ENCODE assay signal across 18 mouse cellular contexts in the genomic region with DNA sequence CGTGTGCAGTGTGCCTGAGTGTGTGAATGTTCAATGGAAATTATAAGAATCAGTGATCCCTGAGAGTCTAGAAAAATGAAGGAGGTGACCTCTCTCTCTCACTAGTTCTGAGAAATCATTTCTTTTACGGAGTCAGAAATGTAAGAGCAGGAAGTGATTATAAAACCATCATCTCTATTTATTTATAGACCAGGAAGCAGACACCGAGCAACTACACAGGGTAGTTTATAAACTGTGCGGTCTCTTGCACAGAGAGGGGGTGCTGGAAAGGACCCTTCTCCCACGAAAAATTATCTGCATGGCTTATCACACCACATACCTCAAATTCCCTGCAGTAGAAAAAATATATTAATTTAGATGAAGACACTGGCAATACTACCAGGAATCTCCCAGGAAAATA. TPM values are rescaled to one million over a fixed set of nuclear protein-coding genes. Genes with fewer than 3 reads are reported as not detected.
DNase-seq lines count a peak whose midpoint lies in the region; ATAC-seq and TF ChIP-seq lines count a peak whose summit lies in the region.
"Had no signal": no experiment of that assay in that cellular context is flagged by ENCODE, and none has a peak within 500 bp of the region (broad histone marks: within the 10 kb centered on the region; RNA-seq: fewer than 3 reads in every experiment).

No protein-coding gene starts in this region.

- H3K9me3 ChIP-seq in kidney, postnatal 0 days (replicated peaks; ENCODE audit: low read length), result no peaks in the 10 kb centered on the region
- no peaks in the 10 kb centered on the region for H3K9me3 ChIP-seq in stomach, postnatal 0 days (ENCODE audit: control insufficient read depth, low read length)
- H3K9me3 ChIP-seq: embryonic facial prominence, embryonic 12.5 days; hindbrain, embryonic 12.5 days; limb, embryonic 10.5 days; liver, embryonic 15.5 days; neural tube, embryonic 12.5 days had no signal

- 17% methylated on average over 5 of the region's 5 CpGs for WGBS in kidney, postnatal 0 days
- WGBS in stomach, postnatal 0 days, result 15% methylated on average over 5 of the region's 5 CpGs

- no peak overlapping the region for H3K9ac ChIP-seq in kidney, postnatal 0 days (ENCODE audit: low read depth, low read length)
- H3K9ac ChIP-seq in stomach, postnatal 0 days (ENCODE audit: low read length), result no peak overlapping the region
- H3K9ac ChIP-seq: embryonic facial prominence, embryonic 12.5 days; forebrain, postnatal 0 days; hindbrain, embryonic 12.5 days; liver, embryonic 15.5 days; neural tube, embryonic 12.5 days had no signal

- ATAC-seq in kidney, postnatal 0 days (replicated peaks; ENCODE audit: low FRiP score, low read depth), result 0 out of 2 replicates have a peak, but pooled peaks have one; percentile 46
- ATAC-seq in hematopoietic stem cell, adult 5-6 weeks (replicated peaks in 1 of 2; ENCODE audit: insufficient read depth in 1 of 2, low FRiP score in 2 of 2, low TSS enrichment in 1 of 2, low read depth in 1 of 2, poor library complexity in 2 of 2, severe bottlenecking in 2 of 2), result peak; percentile 29 to 49; a peak in 1 of 4 replicates
- peak; percentile 62 for ATAC-seq in stomach, postnatal 0 days (ENCODE audit: low FRiP score, low TSS enrichment)
- ATAC-seq: forebrain, postnatal 0 days had no signal

- no peak for TF ChIP-seq EP300 in stomach, postnatal 0 days (optimal IDR thresholded peaks at IDR 0.05)

- no peaks in the 10 kb centered on the region for H3K27me3 ChIP-seq in kidney, postnatal 0 days (ENCODE audit: insufficient read depth, low read length)
- H3K27me3 ChIP-seq in stomach, postnatal 0 days (ENCODE audit: control insufficient read depth, insufficient read depth, low read length), result no peaks in the 10 kb centered on the region
- H3K27me3 ChIP-seq: embryonic facial prominence, embryonic 12.5 days; hindbrain, embryonic 12.5 days; liver, embryonic 15.5 days; neural tube, embryonic 12.5 days had no signal

- DNase-seq in kidney, postnatal 0 days (ENCODE audit: low spot score), result peak; percentile 64
- DNase-seq in kidney, postnatal 14 days, result no peak
- DNase-seq in stomach, postnatal 0 days (ENCODE audit: low spot score), result no peak
- no peak for DNase-seq in urinary bladder, postnatal 4 days (ENCODE audit: low spot score in 2 of 2)
- DNase-seq in layer of hippocampus, adult 2 months (ENCODE audit: low spot score in 2 of 2), result no peak
- DNase-seq: cerebellum, adult 9-11 months; forebrain, postnatal 0 days; liver; lung, postnatal 36 days; midbrain, embryonic 14.5 days; right cerebral cortex, postnatal 14 days had no signal

- H3K27ac ChIP-seq in kidney, postnatal 0 days, result peak overlapping the region; percentile 47; the same call in 1 of the 2 replicates
- peak overlapping the region; percentile 37 for H3K27ac ChIP-seq in bone marrow macrophage, adult 2 months (ENCODE audit: insufficient read depth, low read depth, low read length)
- H3K27ac ChIP-seq in stomach, postnatal 0 days (replicated peaks), result peak overlapping the region; percentile 65
- no peak overlapping the region for H3K27ac ChIP-seq in layer of hippocampus, adult 2 months
- H3K27ac ChIP-seq: embryonic facial prominence, embryonic 12.5 days; hindbrain, embryonic 12.5 days; limb, embryonic 10.5 days; liver, embryonic 15.5 days; neural tube, embryonic 12.5 days had no signal

- H3K4me2 ChIP-seq in kidney, postnatal 0 days (ENCODE audit: low read length), result no peak overlapping the region
- no peak overlapping the region for H3K4me2 ChIP-seq in stomach, postnatal 0 days (replicated peaks; ENCODE audit: low read depth)
- H3K4me2 ChIP-seq: embryonic facial prominence, embryonic 12.5 days; hindbrain, embryonic 12.5 days; liver, embryonic 15.5 days; neural tube, embryonic 12.5 days had no signal

- H3K36me3 ChIP-seq in kidney, postnatal 0 days (ENCODE audit: insufficient read depth, low read length), result no peaks in the 10 kb centered on the region
- no peaks in the 10 kb centered on the region for H3K36me3 ChIP-seq in stomach, postnatal 0 days (ENCODE audit: control insufficient read depth, insufficient read depth, low read length)
- H3K36me3 ChIP-seq: embryonic facial prominence, embryonic 12.5 days; hindbrain, embryonic 12.5 days; limb, embryonic 10.5 days; liver, embryonic 15.5 days; neural tube, embryonic 12.5 days had no signal

- H3K4me1 ChIP-seq in kidney, postnatal 0 days (replicated peaks; ENCODE audit: insufficient read depth, low read length), result no peaks in the 10 kb centered on the region
- H3K4me1 ChIP-seq in bone marrow macrophage, adult 2 months (ENCODE audit: control insufficient read depth, insufficient read depth, low read length), result peaks cover 29% of the 10 kb centered on the region
- H3K4me1 ChIP-seq in stomach, postnatal 0 days (replicated peaks; ENCODE audit: control insufficient read depth, insufficient read depth), result 0 out of 2 replicates have a peak, but pooled peaks cover 3% of the 10 kb centered on the region
- H3K4me1 ChIP-seq: hindbrain, embryonic 12.5 days; limb, embryonic 10.5 days; neural tube, embryonic 12.5 days had no signal

- no peak overlapping the region for H3K4me3 ChIP-seq in kidney, postnatal 0 days (replicated peaks; ENCODE audit: low read depth, low read length)
- H3K4me3 ChIP-seq in bone marrow macrophage, adult 2 months (ENCODE audit: insufficient read depth, low read length), result no peak overlapping the region
- no peak overlapping the region for H3K4me3 ChIP-seq in stomach, postnatal 0 days (ENCODE audit: low read depth, low read length)
- no peak overlapping the region for H3K4me3 ChIP-seq in layer of hippocampus, adult 2 months
- H3K4me3 ChIP-seq: embryonic facial prominence, embryonic 12.5 days; hindbrain, embryonic 12.5 days; limb, embryonic 10.5 days; liver, embryonic 15.5 days; neural tube, embryonic 12.5 days had no signal

- TF ChIP-seq POLR2A in bone marrow macrophage, adult 2 months (IDR thresholded peaks at IDR 0.05; ENCODE audit: borderline replicate concordance, low read depth, low read length), result no peak

- no peak for TF ChIP-seq CTCF in kidney, postnatal 0 days (IDR thresholded peaks at IDR 0.05; ENCODE audit: low read depth)
- no peak for TF ChIP-seq CTCF in bone marrow macrophage, adult 2 months (IDR thresholded peaks at IDR 0.05; ENCODE audit: low read depth, low read length)
- no peak for TF ChIP-seq CTCF in stomach, postnatal 0 days (IDR thresholded peaks at IDR 0.05; ENCODE audit: low read depth)
- TF ChIP-seq CTCF in layer of hippocampus, adult 2 months (conservative IDR thresholded peaks at IDR 0.05), result no peak

RNA-seq across cellular contexts. Expression of gene Rreb1, which starts 37.4 kb away (rescaled TPM):
- 9.0 and 10.4 TPM in 2 replicates for polyA plus RNA-seq in kidney, postnatal 0 days (2015; fragmentation: Nextera tagmentation; extraction: Ambion mirVana)
- 49.3 and 57.2 TPM in 2 replicates for polyA plus RNA-seq in bone marrow macrophage, adult 2 months (2012; ENCODE audit: insufficient read depth, insufficient read length, missing spikeins)
- 25.5 and 25.9 TPM in 2 replicates for total RNA-seq in hematopoietic stem cell, adult 5-6 weeks (2017)
- polyA plus RNA-seq in stomach, postnatal 0 days (2015; fragmentation: Nextera tagmentation; extraction: Ambion mirVana), result 5.9 and 6.0 TPM in 2 replicates
- 100 to 1,000 TPM in 1 of 2 experiments, 10 to 100 TPM in 1; 74.1 to 104 TPM for total RNA-seq in layer of hippocampus, adult 2 months (2021)
